Mouse (Mus musculus) hindbrain, postnatal 0 days (tissue): Measurements from ENCODE around the gene Vinac1. TPM values are rescaled to one million over a fixed set of nuclear protein-coding genes. Genes with fewer than 3 reads are reported as not detected.
"Not testable (repeated sequence)": the region's sequence is repeated elsewhere in the genome, so short reads cannot be mapped to it uniquely, and the experiment has no call there.

Source experiments
- ATAC-seq: fragments of 200-750 bp; cut with Nextera tagmentation; 2 replicates; pipeline ENCODE4 v1.8.0; 2017; ENCODE audit warnings: mild to moderate bottlenecking, moderate TSS enrichment, moderate library complexity
- DNase-seq: peaks from one replicate; pipeline ENCODE4 v3.0.0-alpha.2; 2015; ENCODE audit warnings: low spot score
- H3K27ac ChIP-seq: fragments of 300-500 bp; sonication (generic); 2 replicates; pipeline ENCODE4 v1.5.1; 2014; ENCODE audit warnings: mild to moderate bottlenecking
- H3K27me3 ChIP-seq: fragments of 300-500 bp; sonication (generic); 2 replicates; pipeline ENCODE4 v1.6.1; 2014; ENCODE audit warnings: low read length, mixed read lengths; ENCODE audit not compliant: insufficient read depth
- H3K36me3 ChIP-seq: fragments of 300-500 bp; sonication (generic); 2 replicates; pipeline ENCODE4 v1.6.1; 2014; ENCODE audit warnings: low read length, mixed read lengths; ENCODE audit not compliant: insufficient read depth
- H3K4me1 ChIP-seq: fragments of 300-500 bp; sonication (generic); 2 replicates; pipeline ENCODE4 v1.6.1; 2014; ENCODE audit warnings: antibody characterized with exemption, low read length, mixed read lengths; ENCODE audit not compliant: insufficient read depth
- H3K4me2 ChIP-seq: fragments of 300-500 bp; sonication (generic); 2 replicates; pipeline ENCODE4 v1.6.1; 2014; ENCODE audit warnings: low read depth, mild to moderate bottlenecking, low read length, moderate library complexity, mixed read lengths
- H3K4me3 ChIP-seq: fragments of 300-500 bp; sonication (generic); 2 replicates; pipeline ENCODE4 v1.5.1; 2014; ENCODE audit warnings: low read length
- H3K9ac ChIP-seq: fragments of 300-500 bp; sonication (generic); replicated peaks from 2 replicates; pipeline ENCODE4 v1.6.1; 2014; ENCODE audit warnings: mild to moderate bottlenecking, low read length, moderate library complexity, mixed read lengths
- H3K9me3 ChIP-seq: fragments of 300-500 bp; sonication (generic); 2 replicates; pipeline ENCODE4 v1.6.1; 2016; ENCODE audit warnings: low read length, mixed read lengths
- CTCF ChIP-seq: IDR thresholded peaks from 2 replicates; pipeline ENCODE4 v1.5.1; 2016; ENCODE audit warnings: antibody characterized with exemption, control low read depth, low read depth
- WGBS: fragments of 180-500 bp; shearing (Covaris S2); extraction: QIAGEN DNeasy Blood & Tissue Kit; methylation state at CpG from one replicate; pipeline ENCODE4 v1.1.7; 2014; 5-methylcytosine and 5-hydroxymethylcytosine counted together
- polyA plus RNA-seq: library from polyadenylated mRNA; unstranded; fragments of >200 nt; fragmentation: Nextera tagmentation; extraction: Ambion mirVana; gene quantifications from 2 replicates; pipeline ENCODE4 v1.2.1, GENCODE M21; 2015
- total RNA-seq: library from RNA; depleted of rRNA; stranded (reverse); fragments of >200 nt; gene quantifications from 2 replicates; pipeline ENCODE4 v1.2.3, GENCODE M21; 2014; rRNA removed

Gene Vinac1
- total and polyA plus RNA-seq, 2 experiments from 2014 or later, result 0.86 to 1.5 TPM

DNA sequence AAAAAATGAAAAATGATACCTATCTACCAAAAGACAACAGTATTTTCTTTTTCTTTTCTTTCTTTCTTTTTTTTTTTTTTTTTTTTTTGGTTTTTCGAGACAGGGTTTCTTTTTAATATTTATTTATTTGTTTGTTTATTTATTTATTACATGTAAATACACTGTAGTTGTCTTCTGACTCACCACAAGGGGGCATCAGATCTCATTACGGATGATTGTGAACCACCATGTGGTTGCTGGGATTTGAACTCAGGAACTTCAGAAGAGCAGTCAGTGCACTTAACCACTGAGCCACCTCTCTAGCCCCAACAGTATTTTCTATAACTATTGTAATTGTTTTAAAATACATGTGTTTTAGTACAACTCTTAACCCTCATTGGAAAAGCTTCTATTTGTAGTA is 39.1 kb downstream of the Vinac1 start:
- peak; percentile 37 for TF ChIP-seq CTCF
- not testable (repeated sequence) for ATAC-seq, H3K27ac ChIP-seq, H3K36me3 ChIP-seq, H3K9me3 ChIP-seq, H3K4me1 ChIP-seq, H3K4me3 ChIP-seq, H3K4me2 ChIP-seq, H3K27me3 ChIP-seq, H3K9ac ChIP-seq
- peak; percentile 21 for DNase-seq
- WGBS, result 84% methylated on average over 2 of the region's 2 CpGs

GRCm38 (mm10) chr2:129006194-129006749 is 41.7 kb downstream of the Vinac1 start:
- no peak for TF ChIP-seq CTCF
- no peak overlapping the region for H3K9ac ChIP-seq
- no peaks in the 10 kb centered on the region for H3K9me3 ChIP-seq
- no peaks in the 10 kb centered on the region for H3K36me3 ChIP-seq
- H3K27ac ChIP-seq, result no peak overlapping the region
- H3K4me3 ChIP-seq, result no peak overlapping the region
- WGBS, result 68% methylated on average over 4 of the region's 4 CpGs
- H3K4me1 ChIP-seq, result no peaks in the 10 kb centered on the region
- no peaks in the 10 kb centered on the region for H3K27me3 ChIP-seq
- ATAC-seq, result no peak
- no peak overlapping the region for H3K4me2 ChIP-seq
- DNase-seq, result no peak

- H3K4me2 ChIP-seq, result no peak overlapping the region
- no peak for ATAC-seq
- no peaks in the 10 kb centered on the region for H3K4me1 ChIP-seq
- no peaks in the 10 kb centered on the region for H3K9me3 ChIP-seq
- no peak overlapping the region for H3K4me3 ChIP-seq
- H3K36me3 ChIP-seq, result no peaks in the 10 kb centered on the region
- H3K27me3 ChIP-seq, result no peaks in the 10 kb centered on the region
- no peak for DNase-seq
- no peak overlapping the region for H3K27ac ChIP-seq
- no peak overlapping the region for H3K9ac ChIP-seq
- no peak for TF ChIP-seq CTCF
Measured at GRCm38 (mm10) chr2:129004872-129005271, 43.1 kb downstream of the Vinac1 start.

- whole genome bisulfite sequencing, result 88% methylated on average over 3 of the region's 3 CpGs
- TF ChIP-seq CTCF, result no peak
- Histone ChIP-seq H3K4me2 (no peak overlapping the region), H3K4me1 (no peaks in the 10 kb centered on the region), H3K4me3 (no peak overlapping the region), H3K9me3 (no peaks in the 10 kb centered on the region), H3K36me3 (no peaks in the 10 kb centered on the region), H3K9ac (no peak overlapping the region), H3K27ac (no peak overlapping the region), H3K27me3 (no peaks in the 10 kb centered on the region)
- DNase-seq (no peak), ATAC-seq (no peak)
Measured at GRCm38 (mm10) chr2:128984746-128985145, 63.2 kb downstream of the Vinac1 start.

- WGBS, result 78% methylated on average over 4 of the region's 4 CpGs
- H3K4me3 ChIP-seq, result no peak overlapping the region
- DNase-seq (no peak), ATAC-seq (no peak)
- H3K4me2 ChIP-seq, result no peak overlapping the region
- TF ChIP-seq CTCF, result no peak
- no peaks in the 10 kb centered on the region for H3K4me1 ChIP-seq
- H3K27ac ChIP-seq, result no peak overlapping the region
- H3K9ac ChIP-seq, result no peak overlapping the region
- no peaks in the 10 kb centered on the region for H3K27me3 ChIP-seq
- no peaks in the 10 kb centered on the region for H3K36me3 ChIP-seq
- H3K9me3 ChIP-seq, result no peaks in the 10 kb centered on the region
Measured at GRCm38 (mm10) chr2:128975572-128975971, 72.4 kb downstream of the Vinac1 start.

Other genes starting within 250 kb of the Vinac1 start
- 26.3 and 29.0 TPM in 2 replicates for gene Tmem87b, start 230.1 kb downstream of the Vinac1 start, total RNA-seq
- gene Tmem87b, start 230.1 kb downstream of the Vinac1 start, polyA plus RNA-seq, result 35.2 and 38.5 TPM in 2 replicates
- 2.9 and 3.3 TPM in 2 replicates for gene Fbln7, start 185.2 kb downstream of the Vinac1 start, total RNA-seq
- 3.6 and 4.3 TPM in 2 replicates for gene Fbln7, start 185.2 kb downstream of the Vinac1 start, polyA plus RNA-seq
- 1.5 and 1.7 TPM in 2 replicates for gene Zc3h8, start 104.1 kb downstream of the Vinac1 start, total RNA-seq
- 11.5 and 14.0 TPM in 2 replicates for gene Zc3h8, start 104.1 kb downstream of the Vinac1 start, polyA plus RNA-seq
- gene Zc3h6, start 80.8 kb downstream of the Vinac1 start, total RNA-seq, result 5.3 and 13.4 TPM in 2 replicates
- 4.5 and 4.6 TPM in 2 replicates for gene Zc3h6, start 80.8 kb downstream of the Vinac1 start, polyA plus RNA-seq
- gene Gm10762, start 80.4 kb downstream of the Vinac1 start, total RNA-seq, result 22.2 and 33.4 TPM in 2 replicates
- gene Gm10762, start 80.4 kb downstream of the Vinac1 start, polyA plus RNA-seq, result 19.8 and 22.0 TPM in 2 replicates
- 57.7 and 60.9 TPM in 2 replicates for gene Ttl, start 17.8 kb upstream of the Vinac1 start, total RNA-seq
- gene Ttl, start 17.8 kb upstream of the Vinac1 start, polyA plus RNA-seq, result 34.1 and 35.9 TPM in 2 replicates
- 20.9 and 21.8 TPM in 2 replicates for gene Polr1b, start 52.8 kb upstream of the Vinac1 start, total RNA-seq
- gene Polr1b, start 52.8 kb upstream of the Vinac1 start, polyA plus RNA-seq, result 10.5 and 11.3 TPM in 2 replicates
- gene Chchd5, start 81.5 kb upstream of the Vinac1 start, total RNA-seq, result 20.3 and 27.5 TPM in 2 replicates
- gene Chchd5, start 81.5 kb upstream of the Vinac1 start, polyA plus RNA-seq, result 19.1 and 19.8 TPM in 2 replicates
- 63.0 and 63.5 TPM in 2 replicates for gene Slc20a1, start 150.6 kb upstream of the Vinac1 start, total RNA-seq
- 40.6 and 41.6 TPM in 2 replicates for gene Slc20a1, start 150.6 kb upstream of the Vinac1 start, polyA plus RNA-seq
- gene Ckap2l, start 249.0 kb upstream of the Vinac1 start, total RNA-seq, result 9.2 and 9.7 TPM in 2 replicates
- 8.9 and 12.0 TPM in 2 replicates for gene Ckap2l, start 249.0 kb upstream of the Vinac1 start, polyA plus RNA-seq